Mouse (Mus musculus) layer of hippocampus, postnatal 36 days (tissue): Measurements from ENCODE around the gene Gimap1. TPM values are rescaled to one million over a fixed set of nuclear protein-coding genes. Genes with fewer than 3 reads are reported as not detected.

Experiments used
- DNase-seq, 2 experiments: peaks; one replicate each; pipeline ENCODE4 v3.0.0; 2022
- total RNA-seq, 2 experiments: library from RNA; stranded (reverse); gene quantifications; 2 replicates each; pipeline ENCODE4 v1.2.3; 2021

The Gimap1 gene
- total RNA-seq, 2 experiments from 2014 or later = 2.4 to 2.5 TPM

- no peak for DNase-seq
Observed at GRCm38 (mm10) chr6:48740501-48741169, 1.8 kb downstream of the Gimap1 start.

- DNase-seq = no peak
Observed at GRCm38 (mm10) chr6:48741273-48741672, 2.4 kb downstream of the Gimap1 start.

GRCm38 (mm10) chr6:48741711-48742206 is 2.9 kb downstream of the Gimap1 start:
- no peak for DNase-seq

GRCm38 (mm10) chr6:48742422-48743351 is 3.8 kb downstream of the Gimap1 start:
- peak; percentile 8 to 9 for DNase-seq

GRCm38 (mm10) chr6:48745490-48745889 is 6.6 kb downstream of the Gimap1 start:
- DNase-seq = no peak

GRCm38 (mm10) chr6:48745959-48746889 is 7.4 kb downstream of the Gimap1 start, which contains the start of gene Gimap5:
Gene Gimap5, plus strand, starts transcription at chr6:48746197.
- DNase-seq = no peak

GRCm38 (mm10) chr6:48747091-48747966 is 8.5 kb downstream of the Gimap1 start:
- DNase-seq = no peak

- DNase-seq = no peak
Observed at GRCm38 (mm10) chr6:48763567-48764270, 24.9 kb downstream of the Gimap1 start.

GRCm38 (mm10) chr6:48764496-48764895 is 25.6 kb downstream of the Gimap1 start:
- DNase-seq = no peak

GRCm38 (mm10) chr6:48768178-48768869 is 29.5 kb downstream of the Gimap1 start:
- no peak for DNase-seq

- DNase-seq = no peak
Observed at GRCm38 (mm10) chr6:48768933-48769332, 30.1 kb downstream of the Gimap1 start.

GRCm38 (mm10) chr6:48770696-48771095 is 31.8 kb downstream of the Gimap1 start, which contains the start of gene Gimap3:
Gene Gimap3, minus strand, starts transcription at chr6:48770851.
- DNase-seq = no peak

- DNase-seq = peak; percentile 64 to 73
Observed at GRCm38 (mm10) chr6:48772030-48772429, 33.2 kb downstream of the Gimap1 start.

GRCm38 (mm10) chr6:48784406-48784805 is 45.6 kb downstream of the Gimap1 start:
- no peak for DNase-seq

- no peak for DNase-seq
Observed at GRCm38 (mm10) chr6:48785189-48785588, 46.3 kb downstream of the Gimap1 start.

- DNase-seq = no peak
Observed at GRCm38 (mm10) chr6:48785601-48786000, 46.7 kb downstream of the Gimap1 start.

- DNase-seq = no peak
Observed at GRCm38 (mm10) chr6:48787867-48788266, 49.0 kb downstream of the Gimap1 start.
